Mouse (Mus musculus): ENCODE results near the gene Ermp1. TPM values are rescaled to one million over a fixed set of nuclear protein-coding genes. Genes with fewer than 3 reads are reported as not detected.

The Ermp1 gene
- 10 to 100 TPM; 56.7 to 56.8 TPM for total RNA-seq (2021)
- long read RNA-seq, experiment 1, full-length matches to known transcripts: 3 of 9 reads
- long read RNA-seq, experiment 1, partial matches to known transcripts: 3 of 9 reads
- long read RNA-seq, experiment 1, other reads (novel, unspliced or antisense): 3 of 9 reads
- long read RNA-seq, experiment 2, full-length matches to known transcripts: 4 of 6 reads
- long read RNA-seq, experiment 2, partial matches to known transcripts: 0 of 6 reads
- long read RNA-seq, experiment 2, other reads (novel, unspliced or antisense): 2 of 6 reads

DNA sequence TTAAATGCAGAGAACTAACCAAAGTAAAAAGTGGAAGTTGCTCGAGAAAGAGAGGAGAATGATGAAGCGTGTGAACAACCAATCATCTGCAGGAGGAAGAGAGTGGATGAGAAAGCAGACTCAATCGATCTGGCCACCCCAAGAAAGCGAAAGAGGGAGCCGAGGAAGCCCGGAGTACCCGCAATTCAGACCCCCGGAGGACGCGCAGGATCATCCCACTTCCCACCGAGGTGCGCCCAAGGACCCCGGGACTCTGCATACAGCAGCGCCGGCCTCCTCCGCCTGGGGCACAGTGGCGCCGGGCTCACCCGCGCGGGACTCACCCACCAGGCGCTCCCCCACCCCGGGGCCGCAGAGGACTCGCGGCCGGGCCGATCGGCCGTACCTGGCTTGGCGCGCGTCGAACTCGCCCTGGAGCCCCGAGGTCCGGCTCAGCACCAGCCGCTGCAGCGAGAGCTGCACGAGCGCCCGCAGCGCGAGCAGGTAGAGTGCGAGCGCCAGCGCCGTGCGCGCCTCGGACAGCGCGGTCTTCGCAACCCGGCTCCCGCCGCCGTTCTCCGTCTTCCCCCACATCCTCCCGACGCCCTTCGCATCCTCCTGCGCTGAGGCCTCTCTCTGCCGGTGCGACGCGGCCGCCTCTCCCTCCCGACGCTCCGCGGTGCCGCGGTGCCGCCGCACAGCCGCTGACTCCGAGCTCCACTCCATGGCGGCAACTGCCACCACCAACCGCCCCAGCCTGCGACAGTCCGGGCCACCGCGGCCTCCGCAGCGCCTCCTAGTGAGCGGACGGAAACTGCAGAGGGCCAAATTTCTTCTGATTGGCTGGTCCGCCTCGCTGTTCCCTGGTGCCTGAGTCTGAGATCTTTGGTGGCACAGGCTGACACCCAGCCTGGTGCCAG, at the start of gene Ermp1:
Ermp1 (minus strand) TSS at position 765 of the 899 bp plus-strand sequence.
- peak; percentile 98 to 99 for DNase-seq (ENCODE audit: low spot score in 2 of 2)

DNA sequence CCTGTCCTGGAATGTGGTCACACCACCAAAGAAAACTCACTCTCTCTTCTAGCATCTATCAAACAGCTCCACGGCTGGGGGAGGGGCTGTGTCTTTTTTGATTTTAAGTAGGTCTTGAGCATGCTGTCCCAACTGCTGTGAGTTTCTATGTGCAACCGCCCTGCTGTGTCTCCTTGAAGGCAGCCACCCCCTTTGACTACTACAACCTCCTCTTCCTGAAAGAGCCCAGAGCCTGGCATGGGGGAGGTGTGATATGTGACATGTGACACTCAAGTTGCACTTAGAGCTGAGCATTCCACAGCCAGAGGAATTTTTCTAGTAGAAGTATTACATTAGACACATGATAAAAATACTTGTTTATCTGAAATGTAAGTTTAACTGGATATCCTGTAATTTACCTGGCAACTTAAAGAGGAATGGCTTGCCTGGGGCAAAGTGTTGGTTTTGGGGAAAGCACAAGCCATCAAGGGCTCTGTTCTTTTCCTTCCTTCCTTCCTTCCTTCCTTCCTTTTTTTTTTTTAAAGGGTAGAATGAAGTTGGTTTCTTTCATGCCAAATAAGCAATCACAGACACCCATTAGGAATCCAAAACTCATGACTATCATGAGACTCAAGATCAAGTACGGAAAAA, 49.1 kb upstream of the Ermp1 start, which contains the start of gene Mlana:
Mlana (plus strand) TSS at position 580 of the 630 bp plus-strand sequence.
- no peak for DNase-seq (ENCODE audit: low spot score in 2 of 2)

DNA sequence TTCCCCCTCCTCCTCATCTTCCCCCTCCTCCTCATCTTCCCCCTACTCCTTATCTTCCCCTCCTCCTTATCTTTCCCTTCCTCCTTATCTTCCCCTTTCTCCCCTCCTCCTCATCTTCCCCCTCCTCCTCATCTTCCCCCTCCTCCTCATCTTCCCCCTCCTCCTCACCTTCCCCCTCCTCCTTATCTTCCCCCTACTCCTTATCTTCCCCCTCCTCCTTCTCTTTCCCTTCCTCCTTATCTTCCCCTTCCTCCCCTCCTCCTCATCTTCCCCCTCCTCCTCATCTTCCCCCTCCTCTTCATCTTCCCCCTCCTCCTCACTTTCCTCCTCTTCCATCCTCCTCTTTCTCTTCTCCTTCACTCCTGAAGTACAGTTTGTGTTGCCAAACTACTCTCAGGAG, 48.6 kb upstream of the Ermp1 start:
- no peak for DNase-seq (ENCODE audit: low spot score in 2 of 2)

DNA sequence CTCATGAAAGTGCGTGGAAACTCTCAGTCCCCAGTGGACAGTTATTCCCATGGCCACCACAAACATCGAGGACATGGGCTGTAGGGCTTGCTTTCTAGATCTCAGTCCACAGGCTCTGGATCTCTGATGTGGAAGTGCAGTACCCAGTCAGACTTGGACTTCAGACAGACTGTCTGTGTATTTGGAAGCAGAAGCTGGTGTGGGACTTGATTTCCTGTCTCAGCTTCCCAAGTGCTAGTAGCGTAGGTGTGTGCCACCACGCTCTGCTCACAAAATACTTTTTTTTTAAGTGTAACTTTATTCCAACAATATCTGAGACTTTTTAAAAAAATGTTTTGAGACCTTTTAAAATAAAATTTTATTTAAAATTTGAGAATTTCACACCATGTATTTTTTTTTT, 48.1 kb upstream of the Ermp1 start:
- no peak for DNase-seq (ENCODE audit: low spot score in 2 of 2)

DNA sequence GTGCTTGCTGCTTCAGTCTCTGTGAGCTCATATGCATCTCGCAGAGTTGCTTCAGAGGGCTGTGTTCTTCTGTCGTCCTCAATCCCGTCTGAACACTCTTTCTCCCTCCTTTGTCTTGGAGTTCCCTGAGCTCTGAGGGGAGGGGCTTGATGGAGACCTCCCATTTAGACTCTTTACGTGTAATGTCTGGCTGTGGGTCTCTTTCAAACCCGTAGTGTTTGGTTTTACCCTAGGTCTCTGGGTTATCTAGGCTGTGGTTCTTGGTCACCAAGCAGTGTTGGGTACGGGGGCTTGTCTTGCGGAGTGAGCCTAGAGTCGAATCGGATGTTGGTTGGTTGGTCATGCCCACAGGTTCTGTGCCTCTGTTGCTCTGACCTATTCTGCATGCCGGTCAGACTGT, 46.9 kb upstream of the Ermp1 start:
- no peak for DNase-seq (ENCODE audit: low spot score in 2 of 2)

DNA sequence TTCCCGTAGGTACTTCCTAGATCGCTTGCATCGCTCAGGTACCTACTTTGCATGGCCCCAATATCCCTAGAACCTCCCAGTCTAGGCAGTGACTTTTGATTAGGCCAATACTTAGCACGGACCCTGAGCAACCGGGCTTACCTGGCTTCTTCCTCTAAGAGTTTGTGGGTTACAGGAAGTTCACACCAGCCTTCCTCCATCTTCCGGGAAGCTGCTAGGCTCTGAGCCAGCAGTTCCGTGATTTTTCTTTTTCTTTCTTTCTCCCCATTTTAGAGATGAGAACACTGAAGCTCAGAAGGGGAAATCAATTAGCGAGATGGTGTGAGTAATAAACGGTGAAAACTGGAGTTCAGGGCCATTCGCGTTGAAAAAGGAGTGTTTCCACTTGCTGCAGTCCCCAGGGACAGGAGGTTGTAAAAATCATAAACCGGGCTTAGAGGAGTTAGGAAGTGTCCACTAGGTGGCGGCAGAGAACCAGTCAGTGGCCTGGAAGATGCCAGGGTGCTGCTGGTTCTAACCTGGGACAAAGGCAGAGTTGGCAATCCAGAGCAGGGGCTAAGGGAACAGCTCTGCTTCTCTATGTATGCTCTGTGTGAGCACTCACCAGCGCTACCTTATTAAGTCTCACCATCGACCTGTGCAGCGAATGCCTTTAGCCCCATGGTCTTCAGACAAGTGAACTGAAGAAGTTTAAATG, 35.8 kb upstream of the Ermp1 start:
- peak; percentile 82 to 86 for DNase-seq (ENCODE audit: low spot score in 2 of 2)

DNA sequence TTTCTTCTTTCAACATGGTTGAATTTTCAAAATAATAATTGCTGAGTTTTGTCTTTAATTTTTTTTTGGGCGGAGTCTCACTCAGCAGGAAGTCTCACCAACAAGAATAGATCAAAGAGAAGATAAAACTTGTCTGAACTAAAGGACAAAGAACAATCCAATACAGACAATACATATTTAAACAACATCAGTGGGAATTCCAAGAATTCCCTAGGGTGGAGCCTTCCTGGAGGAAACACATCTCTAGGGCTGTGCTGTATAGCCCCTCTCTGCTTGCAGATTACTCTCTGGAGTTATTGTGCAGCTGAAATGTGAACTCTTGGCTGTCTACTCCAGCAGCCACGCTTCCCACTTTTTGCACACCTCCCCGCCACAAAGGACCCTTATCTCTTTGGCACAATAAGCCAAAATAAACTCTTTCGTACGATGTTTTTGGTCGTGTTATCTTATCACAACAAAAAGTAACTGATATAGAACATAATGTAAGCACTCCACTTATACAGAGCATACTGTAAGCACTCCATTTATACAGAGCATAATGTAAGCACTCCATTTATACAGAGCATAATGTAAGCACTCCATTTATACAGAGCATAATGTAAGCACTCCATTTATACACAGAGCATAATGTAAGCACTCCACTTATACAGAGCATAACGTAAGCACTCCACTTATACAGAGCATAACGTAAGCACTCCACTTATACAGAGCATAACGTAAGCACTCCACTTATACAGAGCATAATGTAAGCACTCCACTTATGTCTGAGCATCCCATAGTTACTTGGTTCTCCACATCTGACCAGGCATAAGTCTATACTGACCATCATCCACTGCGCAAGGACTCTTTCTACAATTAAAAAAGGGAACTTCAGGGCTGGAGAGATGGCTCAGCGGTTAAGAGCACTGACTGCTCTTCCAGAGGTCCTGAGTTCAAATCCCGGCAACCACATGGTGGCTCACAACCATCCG, 32.3 kb upstream of the Ermp1 start:
- DNase-seq (ENCODE audit: low spot score in 2 of 2): no peak

DNA sequence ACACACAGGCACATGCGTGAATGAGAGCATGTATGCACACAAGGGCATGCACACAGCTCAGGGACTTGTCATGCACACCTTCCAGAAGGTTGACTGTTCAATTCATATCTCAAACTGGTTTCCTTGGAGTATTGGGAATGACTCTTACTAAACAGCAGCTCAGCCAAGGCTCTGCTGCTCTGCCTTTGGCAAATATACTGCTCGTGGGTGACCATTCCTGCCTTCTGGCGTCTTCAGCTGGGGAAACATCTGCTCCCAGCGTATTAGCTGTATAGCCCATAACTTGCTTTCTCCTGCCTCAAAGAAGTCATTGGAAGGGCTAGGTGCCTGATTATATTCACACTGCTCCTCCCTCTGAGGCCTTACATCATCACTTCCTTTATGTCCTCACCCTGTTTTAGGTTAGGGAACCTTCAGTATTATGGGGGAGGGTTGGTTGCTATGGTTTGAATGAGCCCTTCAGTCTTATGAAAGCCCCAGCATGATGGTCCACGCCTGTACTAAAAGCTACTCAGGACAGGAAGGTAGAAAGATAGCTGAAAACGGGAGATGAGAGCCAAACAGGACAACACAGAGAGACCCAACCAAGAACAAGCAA, 30.1 kb upstream of the Ermp1 start:
- no peak for DNase-seq (ENCODE audit: low spot score in 2 of 2)

DNA sequence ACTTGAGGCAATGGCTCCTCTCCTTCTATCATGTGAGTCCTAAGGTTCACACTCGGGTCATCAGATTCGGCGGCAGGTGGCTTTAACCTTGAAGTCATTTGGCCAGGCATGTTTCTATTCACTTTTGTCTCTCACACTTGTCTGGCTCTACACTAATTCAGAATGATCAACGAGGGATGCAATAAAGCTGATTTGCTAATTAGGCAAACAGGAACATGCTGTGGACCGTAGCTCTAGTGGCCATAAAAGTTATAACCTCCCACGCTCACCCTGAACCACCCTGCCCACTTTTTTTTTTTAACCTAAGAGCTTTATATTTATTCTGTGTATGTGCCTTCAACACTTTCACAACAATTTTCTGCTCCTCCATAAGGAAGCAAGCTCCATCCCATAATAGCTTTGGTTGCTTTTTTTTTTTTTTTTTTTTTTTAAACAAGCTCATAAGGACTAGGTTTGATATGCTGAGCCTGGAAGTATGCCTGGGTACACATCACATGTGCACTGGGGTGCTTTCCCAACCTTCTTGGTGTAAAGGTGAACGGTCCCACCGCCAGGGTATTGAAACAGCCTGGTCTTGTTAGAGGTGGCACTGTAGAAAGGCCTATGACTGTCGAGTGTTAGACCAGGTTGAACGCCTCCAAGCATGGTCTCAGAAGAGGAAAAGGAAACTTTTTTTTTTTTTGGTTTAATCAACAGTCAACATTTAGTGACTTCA, 28.4 kb upstream of the Ermp1 start:
- DNase-seq (ENCODE audit: low spot score in 2 of 2): no peak

DNA sequence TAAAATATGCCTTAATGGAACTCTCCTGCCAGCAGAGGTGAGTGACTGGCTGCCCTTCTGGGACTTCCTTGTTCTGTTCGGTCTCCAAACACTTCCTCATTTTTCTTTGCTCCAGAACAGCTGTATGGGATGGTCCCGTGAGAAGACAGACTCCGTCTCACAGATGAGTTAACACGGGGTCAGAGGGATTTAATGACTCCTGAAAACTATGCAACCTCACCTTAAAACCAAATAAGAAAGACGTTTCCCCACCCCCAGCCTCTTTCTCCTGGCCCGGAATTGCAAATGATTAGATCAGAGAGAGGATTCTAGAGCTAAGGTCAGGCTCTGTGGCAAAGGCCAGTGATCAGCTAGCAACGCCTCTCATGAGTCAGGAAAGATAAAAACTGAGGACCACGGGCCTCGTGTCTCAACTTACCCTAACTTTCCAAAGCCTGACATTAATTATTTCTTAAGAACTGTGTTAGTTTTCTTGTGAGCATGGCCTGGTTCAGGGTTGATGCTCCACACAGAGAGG, 27.4 kb upstream of the Ermp1 start:
- DNase-seq (ENCODE audit: low spot score in 2 of 2): no peak

DNA sequence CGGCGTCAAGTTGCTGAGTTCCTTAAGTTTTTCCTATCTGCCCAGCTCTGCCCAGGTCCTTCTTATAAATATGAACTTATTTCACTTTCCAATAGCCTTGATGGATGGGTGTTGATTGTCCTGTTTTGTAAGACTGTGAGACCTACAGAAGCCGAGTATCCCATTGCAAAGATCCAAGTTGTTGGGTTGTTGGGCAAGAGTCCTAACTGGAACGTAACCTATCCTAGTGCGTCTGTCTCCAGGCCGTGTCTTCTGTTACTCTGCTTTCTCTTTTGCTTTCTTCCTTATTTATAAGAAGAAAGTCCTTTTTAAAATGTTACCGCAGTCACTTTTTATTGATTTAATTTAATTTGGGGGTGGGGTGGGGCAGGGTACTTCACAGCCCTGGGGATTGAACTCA, 26.7 kb upstream of the Ermp1 start:
- DNase-seq (ENCODE audit: low spot score in 2 of 2): no peak

DNA sequence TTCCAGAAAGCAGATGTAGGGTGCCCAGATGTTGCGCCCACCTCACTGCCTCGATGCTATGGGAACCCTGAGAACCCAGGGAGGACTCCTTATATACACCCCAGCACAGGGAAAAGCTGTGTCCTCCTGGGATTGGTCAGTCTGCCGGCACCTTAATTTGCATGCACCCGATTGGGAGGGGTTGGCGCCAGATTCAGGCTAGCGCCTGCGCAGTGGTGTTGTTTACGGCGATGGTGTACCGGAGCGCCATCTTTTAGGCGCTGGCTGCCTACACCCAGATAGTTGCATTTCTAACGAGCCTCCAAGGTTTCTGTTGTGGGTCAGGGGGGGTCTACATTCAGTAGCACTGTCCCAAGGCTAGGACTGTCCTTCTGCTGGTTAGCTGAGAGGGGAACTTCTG, 24.4 kb upstream of the Ermp1 start:
- DNase-seq (ENCODE audit: low spot score in 2 of 2): no peak

DNA sequence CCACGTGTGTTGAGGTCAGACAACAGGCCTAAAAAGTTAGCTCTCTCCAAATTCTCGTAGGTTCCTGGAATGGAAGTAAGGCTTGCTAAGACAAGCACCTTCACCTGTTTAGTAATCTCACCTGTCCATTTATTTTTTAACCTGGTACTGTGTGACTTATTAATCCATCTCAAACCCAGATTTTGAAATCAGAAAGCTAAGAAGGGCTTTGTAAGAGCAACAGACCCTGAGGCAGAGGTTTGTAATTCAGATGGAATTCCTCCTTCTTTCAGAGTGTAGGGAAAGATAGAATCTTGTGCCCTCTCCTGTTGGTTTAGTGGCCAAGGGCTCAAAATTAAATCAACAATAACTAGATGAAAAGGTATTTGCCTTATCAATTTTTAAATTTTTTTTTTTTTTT, 22.9 kb upstream of the Ermp1 start:
- DNase-seq (ENCODE audit: low spot score in 2 of 2): no peak

DNA sequence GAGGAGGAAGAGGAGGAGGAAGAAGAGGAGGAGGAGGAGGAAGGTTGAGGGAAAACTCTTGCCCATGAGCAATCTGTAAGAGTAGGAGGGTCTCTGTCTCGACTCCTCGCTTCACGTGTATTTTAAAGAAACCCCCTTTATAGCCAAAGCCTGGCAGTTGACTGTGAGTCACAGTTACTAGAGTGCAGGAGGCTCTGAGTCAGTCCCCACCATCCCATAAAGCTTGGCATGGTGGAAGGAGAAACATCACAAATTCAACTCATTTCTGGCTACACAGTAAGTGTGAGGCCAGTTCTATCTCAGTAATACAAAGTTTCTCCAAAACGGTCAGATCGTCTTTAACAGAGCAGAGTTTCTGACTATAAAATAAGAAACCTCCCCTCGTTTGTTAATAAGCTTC, 22.0 kb upstream of the Ermp1 start:
- no peak for DNase-seq (ENCODE audit: low spot score in 2 of 2)

DNA sequence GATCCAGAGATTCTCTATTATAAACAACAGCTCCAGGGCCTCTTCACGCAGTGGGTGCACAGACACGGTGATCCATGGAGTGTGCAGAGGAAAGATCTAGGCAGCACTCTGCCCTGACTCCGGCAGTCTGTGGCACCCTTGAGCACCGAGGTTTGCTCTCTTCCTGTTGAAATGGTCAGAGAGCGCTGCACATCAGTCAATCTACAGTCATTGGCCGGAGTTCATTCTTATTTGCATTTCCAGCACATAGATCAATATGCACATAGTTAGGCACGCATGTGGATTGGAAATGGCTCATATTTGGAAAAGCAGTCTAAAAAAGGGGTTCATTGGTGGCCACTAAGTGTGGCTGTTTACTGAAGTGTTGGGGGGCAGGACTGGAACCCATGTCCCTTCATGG, 19.9 kb upstream of the Ermp1 start:
- DNase-seq (ENCODE audit: low spot score in 2 of 2): no peak

DNA sequence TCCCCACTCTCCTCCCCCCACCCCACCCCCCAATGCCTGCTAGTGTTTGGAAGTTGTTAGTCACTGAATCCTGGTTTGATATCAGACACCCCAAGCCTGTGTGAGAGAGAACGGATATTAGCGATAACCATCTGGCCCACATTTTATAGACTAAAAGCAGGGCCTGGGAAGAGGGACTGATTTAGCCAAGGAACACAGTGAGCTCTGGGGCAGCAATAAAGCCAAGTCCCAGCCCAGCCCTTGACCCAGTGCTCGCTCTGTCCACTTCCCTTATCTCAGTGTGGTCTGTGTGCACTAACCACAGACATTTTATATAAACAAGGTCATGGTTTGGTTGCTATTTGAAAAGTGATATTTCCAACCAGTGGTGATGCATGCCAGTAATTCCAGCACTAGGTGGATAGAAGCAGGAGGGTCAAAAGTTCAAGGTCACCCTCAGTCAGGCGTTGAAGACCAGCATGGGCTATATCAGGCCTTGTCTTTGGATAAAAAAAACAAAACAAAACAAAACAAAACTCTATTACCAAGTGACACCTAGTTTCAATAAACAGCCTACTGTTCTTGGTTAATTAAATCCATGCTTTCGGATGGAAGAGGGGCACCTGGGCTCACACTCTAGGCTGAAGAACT, 18.9 kb upstream of the Ermp1 start:
- no peak for DNase-seq (ENCODE audit: low spot score in 2 of 2)

DNA sequence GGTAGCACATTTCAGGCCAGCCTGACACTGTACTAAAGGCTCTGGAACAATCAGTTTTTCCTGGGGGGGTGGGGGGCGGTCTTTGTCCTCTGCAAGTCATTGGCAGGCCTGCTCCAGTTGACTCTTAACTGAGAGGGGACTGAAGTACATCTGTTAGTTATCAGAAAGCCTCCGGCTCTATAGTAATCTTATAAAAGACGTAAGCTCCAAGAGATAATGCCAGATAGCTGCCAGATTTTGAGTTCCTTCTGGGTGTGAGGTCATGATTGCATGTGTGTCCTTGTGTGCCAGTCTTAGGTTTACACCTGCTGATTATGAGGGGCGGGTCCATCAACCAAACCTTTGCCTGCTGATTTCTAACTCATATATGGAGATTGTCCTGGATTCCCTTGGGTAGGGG, 17.9 kb upstream of the Ermp1 start:
- no peak for DNase-seq (ENCODE audit: low spot score in 2 of 2)

DNA sequence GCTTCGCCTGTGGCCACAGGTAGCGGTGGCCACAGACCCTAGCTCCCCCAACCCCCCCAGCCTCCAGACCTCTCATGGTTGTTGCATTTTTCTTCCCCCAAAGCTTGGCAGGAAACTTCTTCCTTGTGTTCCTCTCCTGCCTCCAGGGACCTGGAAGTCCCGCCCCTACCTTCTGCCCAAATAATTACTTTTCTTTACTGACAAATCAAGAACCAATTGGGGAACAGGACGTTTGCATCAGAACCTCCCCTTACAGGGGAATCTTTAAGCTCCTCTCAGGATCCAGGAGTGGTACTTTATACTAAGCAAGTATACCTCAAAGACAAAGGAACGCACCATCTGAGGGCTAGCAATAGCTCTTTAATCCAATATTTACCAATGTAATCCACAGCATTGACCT, 16.7 kb upstream of the Ermp1 start:
- no peak for DNase-seq (ENCODE audit: low spot score in 2 of 2)

DNA sequence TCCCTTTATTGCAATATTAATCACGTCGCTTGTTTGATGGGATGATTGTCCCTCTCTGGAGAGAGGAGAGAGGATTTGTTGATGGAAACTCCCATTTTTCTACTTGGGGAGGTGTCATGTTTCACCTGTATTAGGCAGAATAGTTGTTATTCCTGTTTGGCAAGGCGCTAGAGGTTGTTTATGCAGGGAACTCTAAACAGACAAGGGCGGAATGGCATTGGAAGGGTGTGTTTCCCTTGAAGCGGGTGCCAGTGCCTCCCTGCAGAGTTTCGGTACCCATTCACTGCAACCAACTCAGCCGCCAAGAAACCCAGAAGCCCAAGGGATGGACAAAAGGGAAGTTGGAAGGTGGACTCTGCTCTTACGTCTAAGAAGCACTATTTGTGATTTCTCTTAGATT, 15.6 kb upstream of the Ermp1 start:
- no peak for DNase-seq (ENCODE audit: low spot score in 2 of 2)
